Mouse (Mus musculus): ENCODE results near the gene Fam189a1. TPM values are rescaled to one million over a fixed set of nuclear protein-coding genes. Genes with fewer than 3 reads are reported as not detected.

Fam189a1 gene
- total RNA-seq, 2 experiments from 2014 or later, result 68.2 to 70.8 TPM

DNA sequence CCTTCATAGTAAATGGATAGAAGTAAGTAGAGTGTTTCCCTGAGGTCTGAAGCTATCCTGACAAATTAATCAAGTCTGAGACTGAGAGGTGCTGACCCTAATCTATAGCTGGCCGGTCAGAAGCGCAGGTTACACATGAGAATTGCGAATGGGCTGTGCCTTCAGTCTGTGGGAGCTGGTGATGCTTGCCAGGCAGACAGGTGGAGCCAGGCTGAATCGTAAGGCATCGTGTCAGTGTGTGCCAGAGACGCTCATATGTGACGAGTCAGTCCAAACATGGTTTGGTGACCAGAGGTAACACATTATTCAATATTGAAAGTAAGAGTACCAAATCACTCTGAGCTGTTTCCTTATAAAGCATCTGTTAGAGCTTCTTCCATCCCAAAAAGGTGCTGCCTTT is 115.3 kb downstream of the Fam189a1 start:
- no peak for DNase-seq

GRCm38 (mm10) chr7:65031741-65032140 is 124.6 kb downstream of the Fam189a1 start:
- DNase-seq, result no peak

- no peak for DNase-seq
Observed at GRCm38 (mm10) chr7:65031195-65031594, 125.2 kb downstream of the Fam189a1 start.

GRCm38 (mm10) chr7:65029985-65030384 is 126.4 kb downstream of the Fam189a1 start:
- DNase-seq, result no peak

DNA sequence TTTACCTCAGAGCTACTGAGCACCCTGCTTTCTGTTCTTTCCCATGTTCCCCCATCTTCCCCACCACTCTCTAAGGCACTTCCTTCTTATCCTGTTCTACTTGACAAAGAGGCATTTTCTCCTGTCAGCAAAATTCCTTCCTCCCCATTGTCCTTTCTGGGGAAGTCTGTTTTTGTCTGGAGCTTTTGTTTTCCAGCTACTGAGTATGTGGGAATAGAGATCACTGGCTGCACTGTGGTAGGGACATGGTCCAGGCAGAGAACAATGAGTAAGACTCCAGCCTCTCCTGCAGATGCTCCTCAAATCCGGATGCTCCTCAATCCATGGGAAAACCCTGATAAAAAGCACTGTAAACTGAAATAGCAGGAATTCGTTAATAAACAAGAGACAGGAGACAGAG is 135.1 kb downstream of the Fam189a1 start:
- no peak for DNase-seq

GRCm38 (mm10) chr7:65018036-65018679 is 138.2 kb downstream of the Fam189a1 start:
- DNase-seq, result no peak

DNA sequence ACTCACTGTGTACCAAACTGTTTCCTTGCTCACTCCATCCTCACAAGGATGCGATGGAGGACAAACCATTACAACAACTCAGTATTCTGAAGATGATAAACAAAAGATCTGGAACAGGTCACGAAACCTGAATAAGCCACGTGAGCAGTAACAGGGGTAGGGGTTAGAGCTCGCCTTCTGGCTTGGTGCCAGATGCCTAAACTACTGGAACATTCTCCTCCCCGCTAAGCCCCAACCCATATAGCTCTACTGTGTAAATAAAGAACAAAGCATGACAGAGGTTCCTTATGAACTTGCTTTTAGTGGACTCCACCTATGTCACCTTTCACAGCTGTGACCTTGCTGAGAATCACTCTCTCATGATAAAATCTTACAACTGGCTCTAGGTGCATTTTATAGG is 139.0 kb downstream of the Fam189a1 start:
- DNase-seq, result no peak

DNA sequence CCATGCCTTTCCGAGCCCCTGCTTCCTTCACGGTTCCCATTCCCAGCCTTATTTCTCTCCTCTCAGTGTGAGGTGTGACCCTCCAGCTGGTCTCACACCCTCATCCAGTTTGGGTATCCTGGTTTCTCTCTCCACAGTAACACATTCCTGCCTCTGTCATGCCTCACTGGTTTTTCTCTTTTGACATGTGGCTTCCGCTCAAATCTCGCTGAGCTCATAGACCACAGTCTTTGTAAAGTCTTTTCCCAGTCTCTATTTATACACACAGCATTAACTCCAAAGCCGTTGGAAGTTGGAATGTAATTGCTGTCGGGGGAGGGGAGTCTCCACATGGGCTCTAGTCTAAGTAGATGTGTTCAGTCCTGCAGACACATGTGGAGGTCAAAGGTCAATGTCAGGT is 145.2 kb downstream of the Fam189a1 start:
- no peak for DNase-seq

DNA sequence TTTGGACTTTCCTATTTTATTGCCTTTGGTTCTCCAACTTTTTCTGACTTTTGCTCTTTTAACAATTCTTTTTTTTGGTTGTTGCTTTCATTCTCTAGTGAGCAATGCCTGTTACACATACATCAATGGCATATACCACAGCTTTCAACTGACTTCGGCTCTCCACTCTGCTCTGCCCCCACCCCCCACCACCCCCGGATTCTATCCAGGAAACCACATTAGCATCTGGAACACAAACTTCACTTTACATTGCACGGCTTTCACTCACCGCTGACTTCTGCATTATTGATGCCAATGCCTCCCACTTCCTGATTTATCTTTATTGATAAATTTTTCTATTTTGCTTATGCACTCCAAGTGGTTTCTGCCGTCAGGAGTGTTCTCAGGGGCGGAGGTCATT is 146.1 kb downstream of the Fam189a1 start:
- no peak for DNase-seq

GRCm38 (mm10) chr7:65005731-65006130 is 150.6 kb downstream of the Fam189a1 start:
- no peak for DNase-seq

DNA sequence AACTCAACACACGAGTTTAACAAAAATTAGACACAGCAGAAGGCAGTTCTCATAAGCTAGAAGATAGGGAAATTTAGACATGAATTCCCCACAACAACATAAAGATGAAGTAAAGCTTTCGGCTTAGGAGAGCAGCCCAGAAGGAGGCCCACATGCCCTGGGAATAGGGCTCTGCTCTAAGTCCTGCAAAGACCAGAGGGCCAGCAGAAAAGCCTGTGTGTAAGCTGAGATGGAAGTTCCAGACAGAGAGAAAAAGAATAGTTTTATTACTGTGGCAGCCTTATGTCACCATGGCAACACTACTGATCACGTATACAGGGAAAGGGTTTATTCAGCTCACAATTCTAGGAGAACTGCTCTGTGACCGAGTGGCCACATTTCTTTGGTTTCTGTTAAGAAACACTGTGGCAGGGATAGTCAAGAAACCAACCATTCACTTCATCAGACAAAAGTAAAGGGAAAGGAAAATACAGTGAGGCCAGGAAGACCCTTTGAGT is 156.6 kb downstream of the Fam189a1 start:
- DNase-seq, result no peak

GRCm38 (mm10) chr7:64997743-64998142 is 158.6 kb downstream of the Fam189a1 start:
- DNase-seq, result no peak

GRCm38 (mm10) chr7:64995946-64996444 is 160.4 kb downstream of the Fam189a1 start:
- no peak for DNase-seq

DNA sequence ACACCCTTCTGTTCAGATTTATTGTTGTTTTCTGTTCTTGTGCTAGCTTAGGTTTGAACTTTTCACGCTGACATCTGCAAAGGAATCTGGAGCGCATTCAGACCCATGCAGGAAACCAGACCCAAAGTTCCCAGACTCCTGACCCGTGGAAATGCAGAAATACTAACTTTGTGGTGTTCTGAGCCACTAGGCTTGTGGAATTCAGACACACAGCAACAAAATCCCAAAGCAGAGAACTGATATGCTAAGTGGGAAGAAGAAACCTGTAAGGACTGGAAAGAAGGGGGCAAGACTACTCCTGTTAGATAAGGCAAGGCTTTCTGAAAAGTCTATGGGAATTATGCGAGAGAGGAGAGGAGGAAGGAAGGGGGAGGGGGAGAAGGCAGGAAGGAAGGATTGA is 167.0 kb downstream of the Fam189a1 start:
- no peak for DNase-seq

DNA sequence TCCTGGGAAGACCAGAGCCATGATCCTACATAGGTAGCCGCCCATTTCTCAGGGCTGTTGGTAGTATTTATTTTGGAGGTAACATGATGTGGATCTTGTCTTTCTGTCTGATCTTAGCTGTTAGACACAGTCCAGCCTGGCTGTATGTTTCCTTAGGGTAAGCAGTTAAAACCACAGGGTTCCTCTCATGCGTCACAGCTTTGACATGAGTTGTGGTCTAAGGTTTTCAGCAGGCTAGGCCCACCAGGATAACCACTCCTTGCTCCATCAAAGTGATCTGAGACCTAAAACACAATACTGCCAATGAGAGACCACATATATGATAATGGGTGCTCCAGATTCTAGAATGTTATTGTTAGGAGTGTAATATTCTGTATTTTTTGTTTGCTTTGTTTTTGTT is 168.4 kb downstream of the Fam189a1 start:
- DNase-seq, result no peak

GRCm38 (mm10) chr7:64984468-64985120 is 171.8 kb downstream of the Fam189a1 start:
- DNase-seq, result peak; percentile 42 to 45

GRCm38 (mm10) chr7:64981511-64982235 is 174.7 kb downstream of the Fam189a1 start:
- no peak for DNase-seq

DNA sequence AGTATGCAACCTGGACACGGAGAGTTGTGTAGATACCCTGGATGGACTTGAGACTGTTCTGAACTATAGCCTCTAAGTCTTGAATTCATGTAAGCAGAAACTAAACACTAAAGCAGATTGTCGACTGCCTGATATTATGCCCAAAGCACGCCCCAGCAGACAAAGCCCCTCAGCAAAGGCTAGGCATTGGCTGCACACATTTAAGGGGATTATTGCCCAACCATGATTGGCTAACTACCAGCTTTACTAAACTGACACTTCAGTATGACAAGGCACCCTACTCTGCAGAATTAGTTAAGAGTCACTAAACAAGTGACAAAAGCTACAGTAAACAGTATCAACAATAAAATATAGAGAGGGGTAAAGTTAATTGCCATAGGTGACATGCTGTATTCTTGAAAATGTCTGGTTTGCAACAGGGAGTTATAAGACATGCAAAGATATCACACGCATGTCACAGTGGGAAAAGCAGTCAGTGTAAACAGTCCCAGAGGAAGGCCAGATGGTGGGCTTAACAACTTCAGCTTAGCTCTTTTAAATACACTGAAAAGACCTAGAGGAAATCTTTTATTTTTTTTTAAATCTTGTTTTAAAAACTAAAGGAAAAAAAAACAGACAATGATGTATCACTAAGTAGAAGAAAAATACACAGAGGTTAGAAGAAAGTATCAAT is 182.6 kb downstream of the Fam189a1 start:
- no peak for DNase-seq

- DNase-seq, result no peak
Observed at GRCm38 (mm10) chr7:64962128-64962527, 194.2 kb downstream of the Fam189a1 start.

DNA sequence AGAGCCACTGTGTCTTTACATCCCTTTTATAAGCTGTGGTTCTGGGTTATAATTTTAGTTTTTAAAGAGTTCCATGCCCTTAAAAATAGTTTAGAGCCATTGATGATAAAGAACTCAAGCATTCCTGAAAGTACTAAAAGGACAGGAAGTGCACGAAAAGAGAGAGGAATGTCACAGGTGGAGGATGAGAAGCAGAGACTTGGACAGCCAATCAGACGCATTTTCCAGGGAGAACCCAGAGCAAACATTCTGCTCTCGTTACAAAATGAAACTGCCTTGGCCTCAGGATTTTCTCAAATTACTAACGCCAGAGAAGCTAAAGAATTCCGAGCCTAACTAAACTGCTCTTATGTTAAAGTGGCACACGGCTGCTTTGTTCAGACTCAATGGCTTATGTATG is 197.3 kb downstream of the Fam189a1 start:
- DNase-seq, result no peak

DNA sequence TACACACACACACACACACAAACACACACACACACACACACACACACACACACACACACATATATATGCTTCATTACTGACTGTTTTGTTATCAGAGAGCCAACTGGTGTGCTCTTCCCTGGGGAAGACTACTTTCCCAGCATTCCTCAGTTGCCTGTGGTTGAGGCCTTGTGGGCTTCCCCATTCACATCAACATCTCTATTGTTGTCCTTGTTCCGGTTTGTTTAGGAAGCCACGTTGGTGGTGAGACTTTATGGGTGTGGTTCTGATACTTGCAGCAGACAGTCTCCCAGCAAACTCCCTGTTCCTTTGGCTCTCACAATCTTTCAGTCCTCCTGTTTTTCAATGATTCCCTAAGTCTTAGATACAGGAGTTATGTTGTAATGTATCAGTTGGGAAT is 204.2 kb downstream of the Fam189a1 start:
- DNase-seq, result no peak

DNA sequence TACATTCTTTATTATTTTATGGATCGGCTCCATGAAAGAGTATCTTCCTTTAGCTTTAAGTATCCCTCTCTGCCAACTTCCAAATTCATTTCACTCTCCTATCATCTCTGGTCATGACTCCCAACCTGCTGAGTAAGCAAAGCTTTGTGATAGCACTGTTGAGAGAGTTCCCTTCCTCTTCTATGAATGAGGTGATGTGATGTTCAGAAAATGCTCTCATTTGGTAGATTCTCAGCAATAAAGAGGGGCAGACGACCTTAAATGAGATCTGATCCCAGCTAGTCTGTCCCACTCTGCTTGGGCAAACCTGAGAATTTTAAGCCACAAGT is 205.6 kb downstream of the Fam189a1 start:
- no peak for DNase-seq

All from layer of hippocampus, postnatal 36 days (tissue).